Comparison of ENCODE assay signal across 18 mouse cellular contexts in genomic region chr13:108084086-108084485, GRCm38 (mm10). TPM values are rescaled to one million over a fixed set of nuclear protein-coding genes. Genes with fewer than 3 reads are reported as not detected.
DNase-seq lines count a peak whose midpoint lies in the region; ATAC-seq and TF ChIP-seq lines count a peak whose summit lies in the region.
"Had no signal": no experiment of that assay in that cellular context is flagged by ENCODE, and none has a peak within 500 bp of the region (broad histone marks: within the 10 kb centered on the region; RNA-seq: fewer than 3 reads in every experiment).

No protein-coding gene starts in this region.

- H3K4me3 ChIP-seq in layer of hippocampus, adult 2 months: no peak overlapping the region
- no peak overlapping the region for H3K4me3 ChIP-seq in forebrain, postnatal 0 days (ENCODE audit: low read depth, low read length)
- H3K4me3 ChIP-seq: forebrain, embryonic 13.5 days; heart, embryonic 10.5 days had no signal

- TF ChIP-seq CTCF in layer of hippocampus, adult 2 months (conservative IDR thresholded peaks at IDR 0.05): no peak
- TF ChIP-seq CTCF in forebrain, postnatal 0 days (IDR thresholded peaks at IDR 0.05; ENCODE audit: low read depth): no peak

- intact Hi-C loops in heart, postnatal 10 days (cut with DNase I): no loop called here

- no peaks in the 10 kb centered on the region for H3K36me3 ChIP-seq in forebrain, postnatal 0 days (ENCODE audit: insufficient read depth)
- H3K36me3 ChIP-seq: heart, embryonic 10.5 days had no signal

- no peak overlapping the region for H3K27ac ChIP-seq in layer of hippocampus, adult 2 months
- no peak overlapping the region for H3K27ac ChIP-seq in forebrain, postnatal 0 days (ENCODE audit: low read depth, low read length)
- H3K27ac ChIP-seq: forebrain, embryonic 13.5 days; heart, embryonic 10.5 days; hindbrain, embryonic 14.5 days had no signal

- no peak overlapping the region for H3K9ac ChIP-seq in forebrain, postnatal 0 days
- H3K9ac ChIP-seq: forebrain, embryonic 13.5 days; hindbrain, embryonic 14.5 days had no signal

- no peak for ATAC-seq in forebrain, postnatal 0 days
- ATAC-seq: forebrain, embryonic 13.5 days; intestine, postnatal 0 days had no signal

- no peaks in the 10 kb centered on the region for H3K9me3 ChIP-seq in forebrain, postnatal 0 days (ENCODE audit: low read length)
- H3K9me3 ChIP-seq: forebrain, embryonic 13.5 days; heart, embryonic 10.5 days had no signal

- DNase-seq in heart, adult 11 months: peak; percentile 44
- DNase-seq in heart, postnatal 10 days: no peak
- peak; percentile 70 for DNase-seq in brain, adult 2 months (ENCODE audit: low read depth, low spot score)
- DNase-seq in cerebellum, adult 18-20 months: peak; percentile 11 to 25
- peak; percentile 61 to 65 for DNase-seq in cerebellum, postnatal 10 days
- DNase-seq in layer of hippocampus, adult 2 months (ENCODE audit: low spot score in 2 of 2): no peak
- no peak for DNase-seq in forebrain, postnatal 0 days
- DNase-seq in testis, postnatal 14 days (ENCODE audit: low spot score): no peak
- DNase-seq: adrenal gland, adult 8-10 months; adrenal gland, postnatal 36 days; gastrocnemius, postnatal 36 days; heart, adult 18-20 months; heart, postnatal 14 days; kidney, adult 8-10 months had no signal

- no peak overlapping the region for H3K4me2 ChIP-seq in forebrain, postnatal 0 days (ENCODE audit: low read depth)
- H3K4me2 ChIP-seq: forebrain, embryonic 13.5 days; hindbrain, embryonic 14.5 days had no signal

- 84% methylated on average over 4 of the region's 4 CpGs for WGBS in forebrain, postnatal 0 days

- H3K27me3 ChIP-seq in forebrain, postnatal 0 days (ENCODE audit: insufficient read depth, low read length): no peaks in the 10 kb centered on the region
- H3K27me3 ChIP-seq: forebrain, embryonic 13.5 days had no signal

- no peaks in the 10 kb centered on the region for H3K4me1 ChIP-seq in forebrain, postnatal 0 days (ENCODE audit: insufficient read depth)
- H3K4me1 ChIP-seq: forebrain, embryonic 13.5 days; heart, embryonic 10.5 days had no signal

RNA-seq across cellular contexts. Expression of gene Smim15, which starts 39.8 kb away (rescaled TPM):
- total RNA-seq in heart, postnatal 10 days (2021): 10 to 100 TPM; 27.8 to 30.0 TPM
- total RNA-seq in layer of hippocampus, adult 2 months (2021): 10 to 100 TPM; 58.8 to 60.0 TPM
- total RNA-seq in forebrain, postnatal 0 days (2014; rRNA removed): 40.3 and 46.5 TPM in 2 replicates
- 34.0 and 36.8 TPM in 2 replicates for polyA plus RNA-seq in forebrain, postnatal 0 days (2015; fragmentation: Nextera tagmentation; extraction: Ambion mirVana)

Comparison
In these comparisons a context has a peak if more than half of its experiments do, and no peak if none do; other contexts are left out.
1. DNase-seq: peak in heart, adult 11 months (single experiment), brain, adult 2 months (single experiment), cerebellum, adult 18-20 months (2 of 2) and cerebellum, postnatal 10 days (2 of 2); none in heart, postnatal 10 days (0 of 2), layer of hippocampus, adult 2 months (0 of 2), forebrain, postnatal 0 days (single experiment) and testis, postnatal 14 days (single experiment).